Mouse (Mus musculus) intestine, postnatal 0 days (tissue): ENCODE measurements around the gene Lgals2. TPM values are rescaled to one million over a fixed set of nuclear protein-coding genes. Genes with fewer than 3 reads are reported as not detected.
A peak's percentile ranks its signal among the peaks of the same experiment; 100 is the strongest.

Source experiments
- ATAC-seq: fragments of 200-750 bp; cut with Nextera tagmentation; 2 replicates; pipeline ENCODE4 v1.8.0; 2017; ENCODE audit warnings: mild to moderate bottlenecking, moderate TSS enrichment, moderate library complexity
- H3K27ac ChIP-seq: fragments of 300-500 bp; sonication (generic); 2 replicates; pipeline ENCODE4 v1.5.1; 2014; ENCODE audit warnings: mild to moderate bottlenecking, low read depth, low read length, moderate library complexity
- H3K27me3 ChIP-seq: fragments of 300-500 bp; sonication (generic); replicated peaks from 2 replicates; pipeline ENCODE4 v1.6.1; 2014; ENCODE audit warnings: low read length, mixed read lengths; ENCODE audit not compliant: control insufficient read depth, insufficient read depth
- H3K36me3 ChIP-seq: fragments of 300-500 bp; sonication (generic); 2 replicates; pipeline ENCODE4 v1.6.1; 2014; ENCODE audit warnings: mild to moderate bottlenecking, moderate library complexity; ENCODE audit not compliant: control insufficient read depth, insufficient read depth
- H3K4me1 ChIP-seq: fragments of 300-500 bp; sonication (generic); replicated peaks from 2 replicates; pipeline ENCODE4 v1.6.1; 2014; ENCODE audit warnings: antibody characterized with exemption, low read length, mixed read lengths; ENCODE audit not compliant: control insufficient read depth, insufficient read depth
- H3K4me2 ChIP-seq: fragments of 300-500 bp; sonication (generic); replicated peaks from 2 replicates; pipeline ENCODE4 v1.6.1; 2014; ENCODE audit warnings: low read depth, mild to moderate bottlenecking, moderate library complexity
- H3K4me3 ChIP-seq: fragments of 300-500 bp; sonication (generic); 2 replicates; pipeline ENCODE4 v1.5.1; 2014; ENCODE audit warnings: low read depth, low read length
- H3K9ac ChIP-seq: fragments of 300-500 bp; sonication (generic); 2 replicates; pipeline ENCODE4 v1.6.1; 2014; ENCODE audit warnings: mild to moderate bottlenecking, low read depth, low read length
- H3K9me3 ChIP-seq: fragments of 300-500 bp; sonication (generic); 2 replicates; pipeline ENCODE4 v1.6.1; 2016; ENCODE audit warnings: mixed run types; ENCODE audit not compliant: control insufficient read depth
- CTCF ChIP-seq: sonication (generic); IDR thresholded peaks from 2 replicates; pipeline ENCODE4 v1.5.1; 2016; ENCODE audit warnings: low read depth, mild to moderate bottlenecking, control low read depth, antibody characterized with exemption, moderate library complexity
- WGBS: fragments of 180-500 bp; shearing (Covaris S2); extraction: QIAGEN DNeasy Blood & Tissue Kit; methylation state at CpG from one replicate; pipeline ENCODE4 v1.1.7; 2014; 5-methylcytosine and 5-hydroxymethylcytosine counted together
- microRNA-seq: library from miRNA; unstranded; fragments of <30 nt; microRNA quantifications from one replicate; pipeline ENCODE4, GENCODE M21; 2016
- polyA plus RNA-seq: library from polyadenylated mRNA; unstranded; fragments of >200 nt; fragmentation: Nextera tagmentation; extraction: Ambion mirVana; gene quantifications from 2 replicates; pipeline ENCODE4 v1.2.1, GENCODE M21; 2015

Gene Lgals2
- polyA plus RNA-seq, 1 experiment from 2014 or later, result 787 TPM

GRCm38 (mm10) chr15:78801571-78801970 is 53.8 kb downstream of the Lgals2 start:
- Histone ChIP-seq H3K4me3 (peak overlapping the region; percentile 56), H3K4me1 (peaks cover 10% of the 10 kb centered on the region), H3K27ac (no peak overlapping the region), H3K27me3 (no peaks in the 10 kb centered on the region; the same call in 1 of the 2 replicates), H3K9ac (no peak overlapping the region), H3K36me3 (0 out of 2 replicates have a peak, but pooled peaks cover 5% of the 10 kb centered on the region), H3K9me3 (no peaks in the 10 kb centered on the region), H3K4me2 (peak overlapping the region; percentile 94)
- 64% methylated on average over 9 of the region's 9 CpGs for WGBS
- ATAC-seq, result no peak
- no peak for TF ChIP-seq CTCF

Small RNAs within 50 kb of the gene (microRNA-seq; reads per million reads assigned to microRNA genes)
- not detected for gene Mir6955

Other genes with a start within 250 kb of the Lgals2 start
- 0.10 and 0.17 TPM in 2 replicates for gene Elfn2, start 136.8 kb downstream of the Lgals2 start, polyA plus RNA-seq
- 7.2 and 7.6 TPM in 2 replicates for gene Mfng, start 82.1 kb downstream of the Lgals2 start, polyA plus RNA-seq
- gene Card10, start 52.5 kb downstream of the Lgals2 start, polyA plus RNA-seq, result 3.2 and 3.9 TPM in 2 replicates
- gene Cdc42ep1, start 12.9 kb downstream of the Lgals2 start, polyA plus RNA-seq, result 16.8 and 17.0 TPM in 2 replicates
- 40.1 TPM in 2 replicates for gene Gga1, start 21.7 kb upstream of the Lgals2 start, polyA plus RNA-seq
- gene Gm49510, start 44.1 kb upstream of the Lgals2 start, polyA plus RNA-seq, result 0.21 TPM in 1 of 2 replicates, not detected in the other
- gene Sh3bp1, start 44.2 kb upstream of the Lgals2 start, polyA plus RNA-seq, result 7.2 and 7.6 TPM in 2 replicates
- gene Pdxp, start 58.4 kb upstream of the Lgals2 start, polyA plus RNA-seq, result 3.3 and 4.2 TPM in 2 replicates
- 725 and 759 TPM in 2 replicates for gene Lgals1, start 71.2 kb upstream of the Lgals2 start, polyA plus RNA-seq
- gene Nol12, start 79.4 kb upstream of the Lgals2 start, polyA plus RNA-seq, result 24.8 and 26.0 TPM in 2 replicates
- gene Triobp, start 92.2 kb upstream of the Lgals2 start, polyA plus RNA-seq, result 35.2 and 39.4 TPM in 2 replicates
- 298 and 319 TPM in 2 replicates for gene H1f0, start 172.9 kb upstream of the Lgals2 start, polyA plus RNA-seq
- gene Galr3, start 186.4 kb upstream of the Lgals2 start, polyA plus RNA-seq, result 2.2 and 2.6 TPM in 2 replicates
- gene Ankrd54, start 207.4 kb upstream of the Lgals2 start, polyA plus RNA-seq, result 44.1 and 48.8 TPM in 2 replicates
- 97.0 and 100 TPM in 2 replicates for gene Eif3l, start 219.7 kb upstream of the Lgals2 start, polyA plus RNA-seq